Mouse (Mus musculus) myocyte (in vitro differentiated cells): ENCODE results near the gene Abca14. TPM values are rescaled to one million over a fixed set of nuclear protein-coding genes. Genes with fewer than 3 reads are reported as not detected.

Experiments used
- H3K27me3 ChIP-seq: one replicate; pipeline ENCODE4 v1.6.1; 2011; ENCODE audit not compliant: control insufficient read depth, insufficient read depth, insufficient read length
- H3K36me3 ChIP-seq: one replicate; pipeline ENCODE4 v1.6.1; 2011; ENCODE audit not compliant: control insufficient read depth, insufficient read depth
- H3K4me2 ChIP-seq: one replicate; pipeline ENCODE4 v1.6.1; 2011; ENCODE audit warnings: low read depth, control low read depth
- H3K4me3 ChIP-seq: one replicate; pipeline ENCODE4 v1.5.1; 2011; ENCODE audit warnings: mild to moderate bottlenecking, control low read depth, moderate library complexity
- H3K79me2 ChIP-seq: one replicate; pipeline ENCODE4 v1.6.1; 2011; ENCODE audit not compliant: control insufficient read depth, insufficient read depth
- H3ac ChIP-seq: one replicate; pipeline ENCODE4 v1.6.1; 2011; ENCODE audit not compliant: control insufficient read depth, insufficient read length
- CEBPB ChIP-seq: IDR thresholded peaks from 2 replicates; pipeline ENCODE4 v1.6.1; 2011; ENCODE audit warnings: mild to moderate bottlenecking, moderate library complexity; ENCODE audit not compliant: poor library complexity, insufficient read depth, severe bottlenecking
- E2F4 ChIP-seq: IDR thresholded peaks from one replicate; pipeline ENCODE4 v1.6.1; 2011; ENCODE audit warnings: mild to moderate bottlenecking, control low read depth, moderate library complexity; ENCODE audit not compliant: insufficient read depth
- MAX ChIP-seq: IDR thresholded peaks from one replicate; pipeline ENCODE4 v1.6.1; 2011; ENCODE audit warnings: low read depth, mild to moderate bottlenecking, control low read depth
- MYOD1 ChIP-seq, 3 experiments: IDR thresholded peaks; one replicate each; pipeline ENCODE4 v1.6.1; 2011; ENCODE audit warnings: control low read depth in 2 of 3, low read depth in 2 of 3, mild to moderate bottlenecking in 2 of 3, moderate library complexity in 1 of 3; ENCODE audit not compliant: insufficient read length in 2 of 3, control insufficient read depth in 1 of 3
- MYOG ChIP-seq, 3 experiments: IDR thresholded peaks; one replicate each; pipeline ENCODE4 v1.6.1; 2011; ENCODE audit warnings: control low read depth in 2 of 3, low read depth in 2 of 3, mild to moderate bottlenecking in 2 of 3; ENCODE audit not compliant: insufficient read length in 2 of 3, control insufficient read depth in 1 of 3, insufficient read depth in 1 of 3
- POLR2A ChIP-seq: IDR thresholded peaks from one replicate; pipeline ENCODE4 v1.6.1; 2011; ENCODE audit warnings: low read depth, mild to moderate bottlenecking, control low read depth, moderate library complexity; ENCODE audit not compliant: insufficient read length
- POLR2AphosphoS2 ChIP-seq: IDR thresholded peaks from one replicate; pipeline ENCODE4 v1.6.1; 2011; ENCODE audit warnings: low read depth, control low read depth; ENCODE audit not compliant: insufficient read length
- REST ChIP-seq: IDR thresholded peaks from one replicate; pipeline ENCODE4 v1.6.1; 2011; ENCODE audit warnings: mild to moderate bottlenecking, control low read depth, moderate library complexity; ENCODE audit not compliant: insufficient read depth, insufficient read length
- SRF ChIP-seq: IDR thresholded peaks from one replicate; pipeline ENCODE4 v1.6.1; 2011; ENCODE audit warnings: low read depth; ENCODE audit not compliant: control insufficient read depth, insufficient read length
- TCF12 ChIP-seq: IDR thresholded peaks from one replicate; pipeline ENCODE4 v1.6.1; 2011; ENCODE audit warnings: mild to moderate bottlenecking, control low read depth; ENCODE audit not compliant: poor library complexity, insufficient read depth, severe bottlenecking
- TCF3 ChIP-seq: IDR thresholded peaks from one replicate; pipeline ENCODE4 v1.6.1; 2011; ENCODE audit warnings: low read depth, control low read depth; ENCODE audit not compliant: insufficient read length
- USF1 ChIP-seq: IDR thresholded peaks from one replicate; pipeline ENCODE4 v1.6.1; 2011; ENCODE audit warnings: low read depth, mild to moderate bottlenecking, control low read depth, moderate library complexity
- polyA plus RNA-seq: library from polyadenylated mRNA; unstranded; fragments of >200 nt; fragmentation: generic; extraction: Trizol; gene quantifications from one replicate; pipeline ENCODE4 v1.2.1, GENCODE M21; 2012; ENCODE audit warnings: missing spikeins

The Abca14 gene
- polyA plus RNA-seq, 1 experiment = not detected

- no peak overlapping the region for H3K4me2 ChIP-seq
Observed at GRCm38 (mm10) chr7:120163581-120164251, 40.0 kb upstream of the Abca14 start.

GRCm38 (mm10) chr7:120172188-120172700, 31.5 kb upstream of the Abca14 start:
- H3K79me2 ChIP-seq = no peaks in the 10 kb centered on the region
- H3K4me2 ChIP-seq = no peak overlapping the region
- no peaks in the 10 kb centered on the region for H3K36me3 ChIP-seq
- TF ChIP-seq TCF3 (no peak), SRF (no peak), REST (no peak), MYOG (IDR thresholded peaks at IDR 0.05; ENCODE audit: control insufficient read depth in 1 of 3, insufficient read depth in 1 of 3, insufficient read length in 2 of 3, low read depth in 2 of 3) (no peak), MYOD1 (IDR thresholded peaks at IDR 0.05; ENCODE audit: control insufficient read depth in 1 of 3, insufficient read length in 2 of 3, low read depth in 2 of 3) (no peak), POLR2A (no peak), USF1 (no peak), CEBPB (no peak), TCF12 (no peak), MAX (no peak)
- H3ac ChIP-seq = no peak overlapping the region
- no peaks in the 10 kb centered on the region for H3K27me3 ChIP-seq
- no peak overlapping the region for H3K4me3 ChIP-seq

More at GRCm38 (mm10) chr7:120163581-120164251, 40.0 kb upstream of the Abca14 start:
- Histone ChIP-seq H3K36me3 (no peaks in the 10 kb centered on the region), H3K4me3 (no peak overlapping the region), H3ac (no peak overlapping the region), H3K27me3 (no peaks in the 10 kb centered on the region), H3K79me2 (no peaks in the 10 kb centered on the region)
- no peak for TF ChIP-seq MAX
- TF ChIP-seq MYOD1 (IDR thresholded peaks at IDR 0.05; ENCODE audit: control insufficient read depth in 1 of 3, insufficient read length in 2 of 3, low read depth in 2 of 3) = no peak
- TF ChIP-seq MYOG (IDR thresholded peaks at IDR 0.05; ENCODE audit: control insufficient read depth in 1 of 3, insufficient read depth in 1 of 3, insufficient read length in 2 of 3, low read depth in 2 of 3) = no peak
- TF ChIP-seq POLR2A = no peak

- no peak within 1 kb of the TSS for H3ac ChIP-seq
- H3K4me3 ChIP-seq = no peak within 1 kb of the TSS
- no peaks in the 10 kb centered on the region for H3K27me3 ChIP-seq
- TF ChIP-seq MYOD1 (IDR thresholded peaks at IDR 0.05; ENCODE audit: control insufficient read depth in 1 of 3, insufficient read length in 2 of 3, low read depth in 2 of 3) (no peak), E2F4 (no peak), POLR2A (no peak), MAX (no peak)
- H3K79me2 ChIP-seq = no peaks in the 10 kb centered on the region
- H3K36me3 ChIP-seq = no peaks in the 10 kb centered on the region
- H3K4me2 ChIP-seq = no peak within 1 kb of the TSS
Observed at GRCm38 (mm10) chr7:120173603-120174244, 30.0 kb upstream of the Abca14 start, which contains the start of gene Anks4b. TSS of gene Anks4b (plus strand) at chr7:120173858.

GRCm38 (mm10) chr7:120174723-120175504, 28.8 kb upstream of the Abca14 start:
- Histone ChIP-seq H3K79me2 (no peaks in the 10 kb centered on the region), H3K4me2 (no peak overlapping the region), H3K36me3 (no peaks in the 10 kb centered on the region), H3K27me3 (no peaks in the 10 kb centered on the region), H3ac (no peak overlapping the region), H3K4me3 (no peak overlapping the region)
- TF ChIP-seq REST (no peak), MYOD1 (IDR thresholded peaks at IDR 0.05; ENCODE audit: control insufficient read depth in 1 of 3, insufficient read length in 2 of 3, low read depth in 2 of 3) (no peak), TCF12 (no peak), POLR2AphosphoS2 (no peak), TCF3 (no peak), CEBPB (no peak), POLR2A (no peak), MYOG (IDR thresholded peaks at IDR 0.05; ENCODE audit: control insufficient read depth in 1 of 3, insufficient read depth in 1 of 3, insufficient read length in 2 of 3, low read depth in 2 of 3) (no peak), USF1 (no peak), SRF (no peak)

- H3K4me3 ChIP-seq = no peak overlapping the region
- no peaks in the 10 kb centered on the region for H3K36me3 ChIP-seq
- H3K4me2 ChIP-seq = no peak overlapping the region
- TF ChIP-seq CEBPB (no peak), POLR2A (no peak), MYOG (IDR thresholded peaks at IDR 0.05; ENCODE audit: control insufficient read depth in 1 of 3, insufficient read depth in 1 of 3, insufficient read length in 2 of 3, low read depth in 2 of 3) (no peak), TCF3 (no peak), E2F4 (no peak), REST (no peak), MAX (no peak)
- no peaks in the 10 kb centered on the region for H3K79me2 ChIP-seq
- no peak overlapping the region for H3ac ChIP-seq
- no peaks in the 10 kb centered on the region for H3K27me3 ChIP-seq
Observed at GRCm38 (mm10) chr7:120177611-120178010, 26.1 kb upstream of the Abca14 start.
